Mouse (Mus musculus) kidney, postnatal 36 days (tissue): ENCODE measurements around the gene Bcar3.

Source experiments
- DNase-seq, 2 experiments: peaks; one replicate each; pipeline ENCODE4 v3.0.0; 2021 to 2022; ENCODE audit warnings: mixed read lengths in 2 of 2

Gene Bcar3

DNA sequence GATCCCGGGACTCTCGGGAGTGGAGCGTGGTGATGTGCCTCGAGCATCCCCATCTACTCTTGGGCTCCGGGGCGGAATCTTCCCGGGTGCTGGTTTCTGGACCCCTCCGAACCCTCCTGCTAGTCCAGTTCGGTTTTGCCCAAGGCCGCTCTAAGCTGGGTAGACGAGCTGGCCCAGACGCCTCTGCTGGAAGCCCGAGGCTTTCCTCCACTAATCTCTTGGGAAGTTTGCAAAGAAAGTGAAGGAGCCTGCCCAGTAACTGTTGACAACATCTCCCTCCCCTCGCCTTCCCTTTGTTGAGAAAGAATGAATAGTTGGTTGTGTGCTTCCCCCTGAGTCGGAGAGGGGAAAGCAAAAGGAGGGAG lies 126.5 kb downstream of the Bcar3 start:
- DNase-seq: peak; percentile 12 to 39

DNA sequence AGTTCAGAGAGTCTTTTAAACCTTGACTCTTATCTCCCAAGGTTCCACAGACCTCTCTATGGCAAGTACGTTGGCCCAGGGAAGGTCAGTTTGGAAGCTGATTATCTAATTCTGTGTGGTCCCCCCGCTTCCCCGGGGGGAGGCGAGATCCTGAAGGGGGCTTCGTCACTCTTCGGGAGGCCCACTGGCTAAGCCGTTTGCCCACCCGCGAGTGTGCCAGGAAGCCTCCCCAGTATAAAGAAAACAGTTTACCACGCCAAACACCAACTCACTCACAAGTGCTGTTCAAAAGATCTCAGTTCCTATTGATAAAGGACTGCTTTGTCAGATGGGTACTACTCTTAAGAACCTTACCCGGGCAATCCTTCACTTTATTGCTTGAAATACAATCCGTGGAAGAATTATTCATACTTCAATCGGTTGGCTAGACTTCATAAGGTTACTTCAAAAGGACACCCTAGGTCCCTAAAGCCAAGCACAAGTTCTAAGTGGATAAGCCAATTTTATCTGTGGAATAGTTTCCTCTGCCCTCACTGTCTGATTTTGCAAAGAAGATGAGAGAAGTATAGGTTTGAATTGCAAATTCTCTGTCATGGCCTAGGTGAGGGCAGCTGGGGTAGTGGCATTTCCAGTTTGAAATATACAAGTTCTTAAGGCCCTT lies 127.2 kb downstream of the Bcar3 start:
- DNase-seq: no peak

DNA sequence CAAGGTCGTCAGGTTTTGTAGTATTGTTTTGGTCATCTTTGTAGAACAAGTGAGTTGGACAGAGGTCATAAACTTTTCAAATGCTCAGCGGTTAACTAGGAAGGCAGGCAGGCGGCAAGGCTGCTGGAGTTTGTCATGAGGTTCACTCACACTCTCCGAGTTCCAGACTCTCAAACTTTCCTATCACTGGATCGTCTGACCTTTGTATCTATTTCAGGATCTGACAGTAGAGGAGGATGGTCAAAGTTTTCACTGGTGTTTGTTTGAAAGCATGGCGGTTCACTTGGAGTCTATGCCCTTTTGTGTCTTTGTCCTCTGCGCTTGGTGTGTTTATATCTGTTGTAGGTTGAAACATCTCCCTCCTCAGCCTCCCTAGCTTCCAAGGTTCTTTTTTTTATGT lies 127.9 kb downstream of the Bcar3 start:
- no peak for DNase-seq

DNA sequence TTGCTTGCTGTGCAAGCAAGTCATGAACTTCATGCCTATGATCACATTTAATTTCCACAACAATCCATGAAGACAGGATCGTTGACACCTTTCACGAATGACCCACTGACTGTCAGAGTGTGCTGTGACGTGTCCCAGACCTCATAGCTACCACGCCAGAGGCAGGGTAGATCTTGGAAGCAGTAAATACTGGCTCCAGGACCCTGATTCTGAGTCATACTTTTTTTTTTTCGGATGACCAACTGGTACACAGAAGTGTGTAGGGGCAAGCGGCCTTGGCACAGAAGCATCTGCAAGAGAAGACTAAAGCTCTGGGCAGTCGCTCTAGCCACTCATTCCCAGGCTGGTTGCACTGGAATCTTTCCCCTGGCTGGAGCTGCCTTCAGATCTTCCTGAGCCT lies 128.3 kb downstream of the Bcar3 start:
- DNase-seq: no peak

DNA sequence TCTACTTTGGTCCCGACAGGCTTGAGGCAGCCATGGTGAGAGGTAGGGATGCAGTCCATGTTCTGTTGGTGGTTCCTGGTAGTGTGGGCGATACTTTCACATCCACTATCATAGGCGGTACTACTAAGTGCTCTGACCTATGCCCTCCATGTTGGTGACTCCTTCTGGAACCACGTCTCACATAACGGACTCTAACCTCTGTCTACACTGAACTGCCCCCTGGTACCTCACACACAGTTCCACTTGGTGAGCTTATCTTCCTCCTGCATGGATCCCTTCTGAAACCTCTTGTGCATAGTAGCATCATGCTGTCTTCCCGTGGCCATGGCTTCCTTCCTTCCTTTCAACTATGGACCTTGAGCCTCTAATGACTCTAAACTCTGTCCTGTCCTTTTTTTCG lies 129.7 kb downstream of the Bcar3 start:
- DNase-seq: no peak

DNA sequence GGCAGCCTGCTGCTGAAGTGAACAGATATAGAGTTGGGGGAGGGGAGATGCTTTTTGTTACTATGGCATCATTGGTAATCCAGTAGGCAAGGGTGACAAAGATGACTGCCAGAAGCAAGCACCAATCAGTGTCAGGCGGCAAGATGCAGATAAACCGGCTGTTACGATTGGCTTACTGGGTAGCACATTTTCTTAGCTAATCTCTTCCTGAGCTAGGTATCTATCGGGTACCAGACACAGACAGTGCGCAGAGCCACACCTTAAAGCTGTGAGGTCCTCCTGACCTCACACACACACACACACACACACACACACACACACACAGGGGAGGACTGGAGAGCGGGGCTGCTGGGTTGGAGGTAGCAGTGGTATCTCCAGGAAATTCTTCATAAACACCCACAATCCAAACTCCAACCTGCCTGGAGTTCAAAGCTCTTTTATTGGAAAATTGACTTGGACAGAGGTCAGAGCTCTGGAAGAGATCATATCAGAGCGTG lies 134.4 kb downstream of the Bcar3 start:
- DNase-seq: no peak

DNA sequence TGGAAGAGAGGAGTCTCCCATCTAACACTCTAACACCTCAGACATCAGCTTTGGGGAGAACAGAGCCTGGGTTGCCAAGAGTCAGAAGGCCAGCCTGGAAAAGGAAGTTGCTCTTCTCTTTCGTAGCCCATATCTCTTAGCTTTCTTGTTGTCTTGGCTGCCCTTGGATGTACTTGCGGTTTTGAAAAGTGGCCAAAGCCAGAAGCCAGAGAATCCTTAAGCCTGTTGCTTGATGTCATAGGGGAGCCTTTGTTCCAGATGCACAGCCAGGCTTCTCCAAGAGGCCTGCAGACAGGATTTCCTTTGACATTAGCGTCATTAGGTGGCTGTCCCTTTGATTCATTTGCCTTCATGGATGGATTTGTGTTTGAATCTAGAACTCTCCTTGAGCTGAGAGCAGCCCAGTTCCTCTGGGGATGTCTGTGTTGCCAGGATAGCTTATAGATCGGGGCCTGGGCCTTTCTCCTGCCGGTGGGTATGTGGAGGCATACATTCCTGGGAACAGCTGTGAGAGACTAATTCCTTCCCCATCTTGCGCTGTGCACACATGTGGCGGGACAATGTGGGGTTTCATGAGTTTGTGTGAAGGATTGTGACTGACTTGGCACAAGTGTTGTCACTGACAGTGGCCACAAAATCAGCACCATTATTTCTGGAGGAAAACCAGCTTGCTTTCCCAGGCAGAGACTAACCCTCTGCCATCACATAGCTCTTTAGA lies 137.0 kb downstream of the Bcar3 start:
- DNase-seq: peak; percentile 44 to 63

DNA sequence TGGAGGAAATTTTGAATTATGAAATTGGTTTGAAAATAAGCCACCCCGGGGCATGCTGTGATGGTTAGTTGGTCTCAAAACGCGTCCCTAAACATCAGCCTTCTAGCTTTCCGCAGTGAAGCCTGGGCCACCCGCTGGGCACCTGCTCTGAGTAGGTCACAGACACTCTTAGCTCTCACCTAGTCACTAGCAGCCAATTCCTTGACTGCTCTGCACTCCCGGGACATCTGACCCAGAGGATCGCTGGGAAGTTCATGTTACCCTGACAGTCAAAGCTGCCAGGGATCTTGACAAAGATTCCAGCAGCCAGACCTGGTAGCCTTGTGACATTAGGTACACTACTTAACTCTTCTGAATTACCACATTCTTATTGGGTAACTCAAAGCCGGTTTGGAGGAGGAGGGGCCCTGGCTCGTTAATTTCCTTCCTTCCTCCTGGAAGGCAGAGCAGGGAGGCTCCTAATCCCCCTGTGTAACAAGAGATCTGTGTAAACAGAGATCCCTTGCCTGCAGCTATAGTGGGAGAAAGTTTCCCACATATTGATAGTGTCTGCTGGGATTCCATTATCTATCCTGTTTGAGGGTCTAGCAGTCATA lies 139.0 kb downstream of the Bcar3 start:
- no peak for DNase-seq

DNA sequence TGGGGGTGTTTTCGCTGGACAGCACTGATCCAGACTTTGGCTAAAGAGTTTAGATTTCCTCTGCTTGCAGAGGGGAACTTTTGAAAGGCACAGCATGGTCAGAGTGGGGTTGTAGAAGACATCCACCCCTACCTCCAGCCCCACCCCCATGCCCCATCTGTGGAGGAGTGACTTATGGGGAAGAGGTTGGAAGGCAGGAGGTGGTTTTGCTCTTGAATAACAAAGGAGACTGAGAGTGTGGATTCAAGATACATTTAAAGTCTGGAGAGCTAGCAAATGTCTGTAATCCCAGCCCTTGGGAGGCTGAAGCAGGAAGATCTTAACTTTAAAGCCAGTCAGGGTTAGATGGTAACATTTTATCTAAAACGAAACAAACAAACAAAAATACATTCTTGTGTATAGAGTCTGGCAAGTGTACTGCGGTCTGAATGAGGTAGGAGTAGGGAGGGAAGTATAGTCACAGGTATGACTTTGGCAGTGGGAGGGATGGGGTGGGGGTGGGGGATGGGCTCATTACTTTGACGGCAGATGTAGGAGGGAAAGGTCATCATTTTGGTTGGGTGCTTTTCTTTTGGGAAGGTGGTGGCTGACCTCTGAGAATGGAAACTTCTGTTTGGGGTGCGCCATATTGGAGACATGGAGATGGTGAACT lies 140.2 kb downstream of the Bcar3 start:
- no peak for DNase-seq

DNA sequence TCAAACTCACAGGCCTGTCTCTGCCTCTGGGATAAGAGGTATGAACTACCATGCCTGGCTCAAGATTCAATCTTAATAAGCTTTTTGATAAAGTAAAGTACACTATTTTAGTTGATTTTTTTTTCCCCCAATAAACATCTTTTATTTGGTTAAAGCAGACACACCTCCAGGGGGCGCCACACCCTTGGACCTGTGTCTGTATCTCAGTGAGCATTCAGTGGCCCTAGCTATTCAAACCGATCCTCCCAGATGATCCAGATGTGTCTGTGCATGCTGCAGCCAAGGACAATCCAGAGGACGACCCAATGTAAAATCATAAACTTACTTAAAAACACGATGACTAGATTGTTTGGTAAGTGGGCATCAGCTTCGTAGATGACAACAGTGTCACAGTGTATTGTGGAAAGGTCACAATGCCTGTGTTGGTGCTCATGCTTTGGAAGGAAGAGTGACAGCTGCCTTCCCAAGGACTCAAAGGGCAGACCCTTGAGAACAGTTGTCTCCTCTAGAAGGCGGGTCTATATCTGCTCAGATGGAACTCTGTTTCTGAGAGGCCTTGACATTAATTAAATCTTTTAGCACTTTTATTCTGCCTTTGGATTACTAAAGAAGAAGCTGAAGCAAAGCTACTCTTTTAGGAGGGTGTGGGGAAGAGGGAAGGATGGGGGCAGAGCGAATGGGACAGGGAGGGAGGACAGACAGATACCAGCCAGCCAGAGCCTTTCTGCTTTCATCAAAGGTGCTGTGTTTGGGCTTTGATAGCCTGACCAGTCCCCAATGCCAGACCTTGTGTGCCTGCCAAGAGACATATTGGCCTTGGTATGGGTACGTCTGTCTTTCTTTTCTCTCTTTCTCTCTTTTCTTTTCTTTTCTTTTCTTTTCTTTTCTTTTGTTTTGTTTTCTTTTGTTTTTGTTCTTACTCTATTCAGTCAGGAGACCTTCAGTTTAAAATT lies 141.3 kb downstream of the Bcar3 start:
- DNase-seq: no peak

DNA sequence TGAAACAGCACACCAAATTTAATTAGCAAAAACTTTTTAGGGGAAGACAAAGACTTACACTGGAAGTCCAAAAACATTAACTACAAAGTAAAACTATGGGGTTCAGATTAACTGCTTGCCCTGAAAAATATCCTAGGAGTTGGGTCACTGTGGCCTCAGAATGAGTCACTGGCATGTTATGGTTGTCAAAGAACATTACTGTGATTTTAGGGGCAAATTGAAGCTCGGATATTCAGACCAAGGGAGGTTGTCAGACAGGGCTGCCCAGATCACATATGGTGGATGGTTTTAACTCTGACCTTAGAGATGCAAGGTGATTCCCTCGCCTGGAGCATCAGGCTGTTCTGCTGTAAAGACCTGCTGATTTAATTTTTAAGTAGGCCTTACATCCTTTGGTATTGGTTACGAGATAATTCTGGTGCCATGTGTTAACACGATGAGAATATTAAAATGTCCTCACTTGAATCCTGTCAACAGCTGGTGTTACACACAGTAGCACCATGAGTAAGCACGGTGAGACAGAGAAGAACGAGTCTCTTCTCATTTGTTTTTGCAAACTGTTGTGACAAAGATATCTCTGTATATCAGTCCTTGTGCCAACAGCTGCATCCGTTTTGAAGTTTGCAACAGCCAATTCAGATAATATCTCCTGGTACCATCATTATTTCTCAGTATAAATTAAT lies 144.3 kb downstream of the Bcar3 start:
- no peak for DNase-seq

DNA sequence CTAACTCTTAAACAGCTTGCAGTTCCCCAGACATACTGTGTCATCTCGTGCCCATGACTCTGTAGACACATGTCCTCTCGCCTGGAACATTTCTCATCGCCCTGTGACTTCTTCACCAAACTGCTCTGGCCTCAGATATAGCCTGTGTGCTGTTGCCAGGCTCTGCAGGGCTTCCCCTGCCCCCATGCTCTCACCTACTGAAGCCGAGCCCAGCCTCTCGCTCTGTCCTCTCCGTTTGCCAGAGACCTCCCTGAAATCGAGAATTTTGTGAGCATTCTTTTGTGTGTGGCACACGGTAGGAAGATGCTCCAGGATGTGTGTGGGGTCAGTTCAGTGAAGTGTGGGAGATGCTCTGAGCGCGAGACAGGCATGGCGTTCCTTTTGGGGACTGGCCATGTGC lies 151.8 kb downstream of the Bcar3 start:
- DNase-seq: no peak

DNA sequence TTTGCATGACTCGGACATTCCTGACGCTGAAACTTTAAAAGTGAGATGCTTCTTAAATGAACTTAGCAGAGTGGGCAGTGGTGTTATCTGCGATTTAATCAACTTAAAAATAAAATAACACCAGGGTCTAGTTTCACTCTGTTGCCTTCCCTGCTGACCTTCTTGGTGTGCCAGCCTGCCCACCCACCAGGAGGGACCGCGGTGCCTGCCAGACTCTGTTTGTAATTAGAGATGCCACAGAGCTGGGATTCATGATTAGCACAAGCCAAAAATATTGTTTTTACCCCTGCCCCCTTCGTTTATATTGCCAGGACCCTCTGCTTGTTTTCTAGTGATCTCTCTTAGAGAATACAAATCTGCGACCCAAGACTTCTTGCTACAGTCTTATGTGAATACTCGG lies 152.7 kb downstream of the Bcar3 start:
- DNase-seq: no peak

DNA sequence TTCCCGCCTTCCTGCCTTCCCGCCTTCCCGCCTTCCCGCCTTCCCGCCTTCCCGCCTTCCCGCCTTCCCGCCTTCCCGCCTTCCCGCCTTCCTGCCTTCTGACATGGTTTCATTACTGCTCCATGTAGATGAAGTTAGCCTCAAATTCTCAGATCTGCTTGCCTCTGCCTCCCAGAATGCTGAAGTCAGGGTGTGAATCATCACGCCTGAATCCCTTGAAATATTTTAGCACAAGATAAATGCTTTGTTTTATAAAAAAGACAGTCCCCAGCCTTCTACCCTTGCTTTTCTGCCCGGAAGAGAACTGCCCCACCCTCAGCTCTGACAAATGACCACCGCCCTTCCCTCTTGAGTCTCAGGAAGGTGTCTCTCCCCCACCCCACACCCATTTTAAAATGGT lies 154.3 kb downstream of the Bcar3 start:
- no peak for DNase-seq

DNA sequence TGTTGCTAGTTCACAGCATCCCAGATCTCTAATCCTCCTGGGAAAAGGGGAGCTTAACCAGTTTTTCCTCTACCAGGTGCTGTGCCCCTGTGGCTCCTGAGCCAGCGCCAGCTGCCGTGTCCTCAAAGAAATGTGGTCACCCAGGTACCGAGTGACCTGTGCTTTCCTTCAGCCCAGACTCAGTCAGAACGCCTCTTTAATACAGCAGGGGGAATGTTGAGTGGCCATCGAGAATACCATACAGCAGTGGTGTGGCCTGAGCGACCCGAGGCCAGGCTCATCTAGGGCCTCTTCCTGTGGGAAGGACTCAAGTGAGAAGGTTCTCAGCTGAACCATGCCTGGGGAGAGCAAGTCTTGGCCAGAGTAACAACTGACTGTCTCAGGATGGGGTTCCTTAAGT lies 156.1 kb downstream of the Bcar3 start:
- no peak for DNase-seq

DNA sequence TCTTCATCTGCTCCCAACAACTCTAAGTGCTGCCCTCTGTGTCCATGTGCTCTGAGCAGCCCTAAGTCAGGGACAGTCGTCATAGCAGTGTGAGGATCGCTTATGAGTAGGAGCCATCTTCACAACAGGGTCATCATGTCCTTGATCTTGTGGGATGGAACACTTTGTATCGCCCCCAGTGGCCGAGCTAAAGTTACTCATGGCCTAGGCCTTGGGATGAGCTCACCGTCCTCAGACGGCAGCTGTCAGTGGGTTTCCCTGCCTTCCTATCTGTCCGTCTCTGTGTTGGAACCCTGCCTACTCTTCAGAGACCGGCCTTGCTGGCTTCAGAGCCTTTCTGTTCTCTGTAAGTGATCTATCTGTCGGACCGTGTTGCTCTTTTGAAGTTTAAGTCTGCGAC lies 159.9 kb downstream of the Bcar3 start:
- no peak for DNase-seq

DNA sequence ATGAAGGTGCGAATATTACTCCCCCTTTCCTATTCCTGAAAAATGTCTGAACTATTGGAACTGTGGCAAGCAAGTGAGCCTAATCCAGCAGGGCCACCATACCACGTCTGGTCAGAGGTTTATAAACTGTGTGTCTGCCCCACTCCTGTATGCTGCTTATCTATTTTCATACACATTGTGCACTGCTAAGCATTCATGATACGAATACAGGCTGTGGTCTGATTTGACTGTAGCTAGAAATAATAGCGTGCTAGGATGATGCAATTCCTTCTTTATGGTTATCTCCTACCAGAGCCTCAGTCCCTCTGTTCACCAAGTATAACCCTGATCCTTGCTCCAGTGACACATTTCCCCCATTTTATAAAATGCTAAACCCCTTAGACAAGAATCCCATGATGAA lies 162.2 kb downstream of the Bcar3 start:
- DNase-seq: no peak

DNA sequence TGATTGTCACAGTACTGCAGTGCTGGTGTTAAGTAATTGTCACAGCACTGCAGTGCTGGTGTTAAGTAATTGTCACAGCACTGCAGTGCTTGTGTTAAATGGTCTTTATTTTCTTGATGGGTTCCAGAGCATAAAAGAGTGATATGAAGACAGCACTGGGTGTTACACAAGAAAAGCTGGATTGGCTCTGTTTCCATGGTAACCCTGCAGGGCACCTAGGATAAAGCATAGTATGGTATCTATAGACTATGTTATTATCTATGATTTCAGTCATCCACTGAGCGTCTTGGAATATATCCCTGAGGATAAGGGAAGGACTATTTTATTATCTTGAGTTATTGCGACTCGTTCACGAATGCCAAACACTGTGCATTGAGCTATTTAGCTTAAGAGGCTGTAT lies 162.9 kb downstream of the Bcar3 start:
- DNase-seq: no peak

DNA sequence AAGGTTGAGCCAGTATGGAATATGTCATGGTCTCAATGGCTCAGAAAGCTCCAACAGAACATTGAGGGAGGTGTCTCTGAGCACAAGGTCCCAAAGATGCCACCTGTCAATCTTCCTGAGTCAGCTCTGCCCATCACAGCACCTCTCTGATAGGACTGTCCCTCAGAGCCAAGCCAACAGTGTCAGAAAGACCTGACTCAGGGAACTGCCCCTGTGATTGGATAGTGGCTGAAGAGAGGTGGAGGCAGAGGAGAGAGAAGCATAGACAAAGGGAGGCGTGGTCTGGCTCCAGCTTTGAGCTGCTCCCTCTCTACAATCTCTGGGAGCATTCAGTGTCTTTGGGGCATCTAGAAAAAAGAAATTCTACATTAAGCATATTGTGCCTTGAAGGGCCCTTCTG lies 163.8 kb downstream of the Bcar3 start:
- no peak for DNase-seq

DNA sequence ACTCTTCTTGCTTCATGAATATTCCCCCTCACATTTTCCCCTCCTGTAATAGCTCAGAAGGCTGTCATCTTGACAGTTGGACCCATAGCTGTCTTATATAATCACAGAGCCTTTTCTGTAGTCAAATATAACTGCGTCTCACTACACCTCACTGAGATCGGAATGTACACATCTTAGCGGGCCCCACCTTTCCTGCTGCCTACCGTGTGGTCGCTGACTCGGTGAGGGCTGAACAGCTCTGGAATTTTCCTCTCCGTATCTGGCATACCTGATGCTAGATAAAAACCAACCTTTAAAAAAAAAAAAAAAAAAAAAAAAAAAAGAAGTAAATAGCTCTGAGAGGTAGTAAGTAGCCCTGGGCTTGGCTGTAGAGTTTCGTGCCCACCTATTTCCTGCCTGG lies 164.8 kb downstream of the Bcar3 start:
- DNase-seq: no peak

DNA sequence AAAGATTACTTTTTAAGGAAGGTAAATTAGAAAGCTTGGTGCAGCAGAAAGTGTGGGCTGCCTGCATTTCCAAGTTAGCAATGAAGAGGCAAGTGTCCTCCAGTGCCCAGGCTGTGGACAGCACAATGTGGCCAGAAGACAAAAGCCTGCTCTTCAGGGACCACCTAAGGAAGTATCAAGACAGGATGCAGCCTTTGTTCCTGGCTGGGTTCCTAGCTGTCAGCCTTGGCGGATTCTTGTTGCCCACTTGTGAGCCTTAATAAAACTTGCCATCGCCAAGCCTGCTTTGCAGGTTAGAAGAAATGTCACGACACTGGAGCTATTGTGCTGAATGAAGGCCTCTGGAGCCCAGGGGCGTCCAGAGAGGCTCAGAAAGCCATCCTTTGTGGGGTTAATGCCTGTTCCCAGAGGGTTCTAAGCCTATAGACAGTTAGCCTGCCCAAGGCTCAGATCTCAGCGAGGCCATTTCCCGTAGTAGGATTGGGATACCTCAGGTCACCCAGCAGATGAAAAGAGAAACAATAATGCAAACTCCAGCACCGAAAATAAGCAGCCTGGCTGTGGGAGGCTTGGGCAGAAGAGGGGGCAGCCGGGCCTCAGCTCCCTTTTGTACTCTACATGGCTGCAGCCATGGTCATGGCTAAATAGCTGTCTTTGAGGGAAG lies 167.0 kb downstream of the Bcar3 start:
- no peak for DNase-seq

DNA sequence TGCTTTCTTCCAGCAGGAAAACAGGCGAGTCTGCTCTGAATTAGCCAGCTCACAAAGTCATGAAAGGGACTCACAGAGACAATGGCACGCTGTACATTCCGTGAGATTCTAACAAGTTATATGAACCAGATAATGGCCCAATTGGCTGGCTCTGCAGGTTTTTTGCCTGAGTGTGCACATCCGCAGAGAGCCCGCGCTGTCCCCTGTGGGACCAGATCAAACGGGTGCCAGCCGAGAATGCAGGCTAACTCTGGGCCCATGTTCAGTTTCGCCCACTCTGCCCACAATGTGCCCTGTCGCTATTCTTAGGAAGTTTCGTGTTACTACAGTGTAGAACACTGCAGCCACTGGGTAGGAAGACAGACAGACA lies 167.6 kb downstream of the Bcar3 start:
- no peak for DNase-seq
